Mouse (Mus musculus): ENCODE data around the gene Trim71.

DNA sequence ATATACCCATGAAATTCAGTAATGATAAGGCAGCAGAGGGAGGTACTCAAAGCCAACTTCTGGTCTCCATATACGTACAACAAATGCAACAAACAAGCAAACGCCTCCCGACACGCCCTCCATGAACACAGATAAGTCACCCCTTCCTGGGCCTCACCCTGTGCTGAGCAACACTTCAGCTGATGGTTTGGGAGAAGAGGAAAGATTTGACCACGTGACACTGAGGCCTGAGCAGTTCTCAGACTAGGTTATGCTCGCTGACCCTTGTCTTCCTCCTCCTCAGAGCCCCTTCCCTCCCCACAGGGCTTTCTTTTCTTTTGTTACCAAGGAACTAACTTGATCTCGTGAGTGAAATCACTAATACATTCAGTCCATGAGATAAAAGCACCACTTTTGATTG, 97.3 kb downstream of the Trim71 start:
- TF ChIP-seq CTCF (IDR thresholded peaks at IDR 0.05; ENCODE audit: low read depth, low read length): no peak
- no peak for TF ChIP-seq POLR2A (IDR thresholded peaks at IDR 0.05; ENCODE audit: extremely low read depth, insufficient read depth, low read length)
